Mouse (Mus musculus) urinary bladder, adult 2 months (tissue): Measurements from ENCODE around the gene Rtkn2. TPM values are rescaled to one million over a fixed set of nuclear protein-coding genes. Genes with fewer than 3 reads are reported as not detected.
"Not testable (repeated sequence)": the region's sequence is repeated elsewhere in the genome, so short reads cannot be mapped to it uniquely, and the experiment has no call there.

Experiments
- DNase-seq: peaks from one replicate; pipeline ENCODE4 v3.0.0; 2022; ENCODE audit warnings: low spot score
- polyA plus RNA-seq: library from polyadenylated mRNA; depleted of rRNA; stranded (reverse); fragments of >200 nt; gene quantifications from 2 replicates; pipeline ENCODE4 v1.2.3, GENCODE M21; 2012

Gene Rtkn2
- polyA plus RNA-seq, 1 experiment: 0.26 TPM

GRCm38 (mm10) chr10:68075181-68075580 is 95.8 kb downstream of the Rtkn2 start:
- DNase-seq: no peak

GRCm38 (mm10) chr10:68078708-68079107 is 99.3 kb downstream of the Rtkn2 start:
- DNase-seq: no peak

- no peak for DNase-seq
Observed at GRCm38 (mm10) chr10:68079910-68080670, 100.7 kb downstream of the Rtkn2 start.

- no peak for DNase-seq
Observed at GRCm38 (mm10) chr10:68081712-68082111, 102.3 kb downstream of the Rtkn2 start.

GRCm38 (mm10) chr10:68085574-68085973 is 106.2 kb downstream of the Rtkn2 start:
- DNase-seq: no peak

- no peak for DNase-seq
Observed at GRCm38 (mm10) chr10:68086973-68087372, 107.6 kb downstream of the Rtkn2 start.

DNA sequence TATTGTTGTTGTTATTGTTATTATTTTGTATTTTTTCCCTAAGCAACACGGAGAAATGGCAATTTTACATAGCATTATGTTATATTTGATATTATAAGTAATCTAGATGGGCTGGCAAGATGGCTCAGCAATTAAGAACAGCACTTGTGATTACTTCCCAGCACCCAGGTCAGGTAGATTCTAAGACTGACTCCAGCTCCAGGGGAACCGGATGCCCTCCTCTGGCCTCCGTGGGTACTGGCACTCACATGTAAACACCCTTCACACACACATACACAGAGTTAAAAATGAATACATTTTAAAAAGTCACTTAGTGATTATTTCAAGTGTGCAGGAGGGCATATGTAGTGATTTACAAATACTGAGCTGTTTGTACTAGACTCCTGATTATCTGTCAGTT is 108.4 kb downstream of the Rtkn2 start:
- DNase-seq: no peak

GRCm38 (mm10) chr10:68089435-68090196 is 110.2 kb downstream of the Rtkn2 start:
- DNase-seq: no peak

DNA sequence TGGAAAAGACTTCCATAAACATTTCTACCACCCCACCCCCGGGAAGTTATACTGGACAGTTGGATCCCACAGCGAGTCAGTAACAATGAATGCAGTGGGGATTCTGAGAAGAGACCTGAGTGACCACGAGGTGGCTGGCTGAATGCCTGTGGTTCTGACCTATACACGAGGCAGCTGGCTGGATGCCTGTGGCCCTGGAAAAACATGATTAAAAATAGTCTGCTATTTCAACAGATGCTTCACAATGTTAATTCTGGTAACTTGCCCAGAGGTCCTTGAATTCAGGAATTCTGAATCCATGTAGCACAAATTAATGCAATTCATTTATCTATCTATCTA is 110.8 kb downstream of the Rtkn2 start:
- no peak for DNase-seq

DNA sequence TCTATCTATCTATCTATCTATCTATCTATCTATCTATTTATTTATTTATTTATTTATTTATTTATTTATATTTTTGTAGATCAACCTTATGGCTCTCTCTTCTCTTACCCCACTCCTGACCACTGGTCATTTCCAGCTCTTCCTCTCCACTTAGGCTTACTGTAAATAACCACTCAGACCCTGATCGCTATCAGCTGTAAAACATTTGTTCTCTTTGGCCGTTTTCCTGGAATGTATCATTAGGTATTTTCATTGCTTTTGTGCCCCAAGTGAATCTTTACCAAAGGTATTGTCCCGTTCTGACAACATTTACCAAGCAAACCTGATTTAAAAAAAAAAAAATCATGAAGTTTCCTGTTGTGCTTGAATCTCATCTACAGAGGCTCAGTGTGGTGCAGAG is 111.2 kb downstream of the Rtkn2 start:
- no peak for DNase-seq

GRCm38 (mm10) chr10:68091011-68091410 is 111.6 kb downstream of the Rtkn2 start:
- DNase-seq: no peak

DNA sequence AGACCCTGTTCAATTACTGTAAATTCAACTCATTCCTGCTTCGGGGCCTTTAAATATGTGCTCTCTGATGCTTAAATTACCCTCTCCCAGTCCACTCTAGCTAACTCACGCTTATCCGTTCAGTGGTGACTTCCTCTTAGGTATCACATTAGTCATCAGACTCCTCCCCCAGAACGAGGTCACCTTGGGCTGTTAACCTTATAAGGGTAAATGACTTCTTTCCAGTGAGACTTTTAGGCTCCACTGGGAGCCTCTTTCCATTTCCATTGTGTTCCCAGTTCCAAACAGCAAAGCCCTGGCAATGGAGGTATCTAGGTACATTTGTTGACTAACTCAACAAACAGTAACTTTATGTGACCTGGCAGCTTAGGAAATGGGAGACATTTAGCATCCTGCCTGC is 112.5 kb downstream of the Rtkn2 start:
- no peak for DNase-seq

DNA sequence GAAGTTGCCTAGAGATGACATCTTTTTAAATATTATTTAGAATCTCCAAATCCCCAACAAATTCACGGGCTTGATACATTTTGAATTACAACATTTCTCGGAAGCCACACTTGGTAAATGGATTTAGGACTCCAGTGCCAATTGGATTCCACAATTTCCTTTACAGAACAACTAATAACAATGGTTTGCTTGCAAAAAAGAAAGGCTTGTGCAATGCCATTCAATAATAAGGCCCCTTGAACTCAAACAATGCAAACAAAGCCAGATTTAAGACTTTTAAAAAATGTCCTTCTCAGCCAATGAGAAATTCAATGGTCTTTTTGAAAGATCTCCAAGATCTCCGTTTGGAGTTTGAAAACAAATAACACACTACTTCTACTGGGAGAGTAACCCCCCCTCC is 114.1 kb downstream of the Rtkn2 start:
- DNase-seq: no peak

DNA sequence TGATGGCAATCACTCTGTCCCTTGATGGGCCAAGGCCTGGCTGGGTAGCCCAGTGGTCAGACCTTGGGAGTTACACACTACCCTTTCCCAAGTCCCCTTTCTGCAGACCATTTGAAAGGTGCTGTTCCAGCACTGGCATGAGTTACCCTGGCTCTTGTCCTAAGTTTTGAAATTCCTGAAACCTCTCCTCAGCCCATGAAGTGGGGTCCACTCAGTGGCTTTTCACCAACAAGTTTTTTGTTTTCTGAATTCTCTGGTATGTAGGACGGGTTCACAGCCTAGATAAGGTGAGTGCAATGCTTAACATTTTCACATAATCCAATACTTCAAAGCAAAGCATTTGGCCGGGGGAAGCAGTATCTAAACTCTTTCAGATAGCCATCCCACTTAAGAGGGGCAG is 115.8 kb downstream of the Rtkn2 start:
- no peak for DNase-seq

DNA sequence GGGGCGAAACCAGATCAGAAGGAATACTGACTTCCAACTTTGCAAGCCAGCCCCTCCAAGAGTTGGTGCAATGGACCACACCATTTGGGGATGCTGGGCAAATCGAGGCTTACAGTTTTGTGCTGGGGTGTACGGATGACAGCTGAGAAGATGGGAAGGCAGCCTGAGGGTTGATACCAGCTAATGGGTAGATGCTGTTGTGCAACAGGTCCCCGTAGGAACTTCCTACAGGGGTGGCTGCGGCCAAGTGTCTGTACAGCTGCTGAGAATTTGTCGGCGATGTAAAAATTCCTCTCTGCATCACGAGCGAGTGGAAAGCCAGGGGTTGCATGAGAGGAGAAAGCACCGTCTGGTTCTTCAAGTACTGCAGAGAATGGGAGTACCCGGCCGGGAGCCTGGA is 117.0 kb downstream of the Rtkn2 start:
- no peak for DNase-seq

GRCm38 (mm10) chr10:68097821-68098675 is 118.7 kb downstream of the Rtkn2 start:
- no peak for DNase-seq

- not testable (repeated sequence) for DNase-seq
Observed at GRCm38 (mm10) chr10:68099801-68100200, 120.4 kb downstream of the Rtkn2 start.

DNA sequence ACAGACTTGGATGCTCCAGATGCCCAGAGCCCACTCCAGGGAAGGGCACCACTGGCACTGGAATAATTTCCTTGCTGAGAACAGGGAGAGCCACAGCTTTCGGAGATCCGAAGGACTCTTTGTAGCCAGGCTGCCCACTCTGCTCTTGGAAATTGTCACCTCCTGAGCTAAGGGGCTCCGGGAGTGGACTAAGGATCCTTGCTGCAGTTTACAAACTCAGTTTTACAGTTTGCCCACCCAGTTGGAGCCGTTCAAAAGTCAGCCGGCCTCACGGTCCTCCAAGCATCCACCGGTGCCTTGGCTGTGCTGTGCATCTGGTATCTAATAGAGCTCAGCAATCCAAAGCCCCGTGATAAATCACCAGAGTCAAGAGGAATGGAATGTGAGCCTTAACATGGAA is 121.1 kb downstream of the Rtkn2 start:
- DNase-seq: no peak

DNA sequence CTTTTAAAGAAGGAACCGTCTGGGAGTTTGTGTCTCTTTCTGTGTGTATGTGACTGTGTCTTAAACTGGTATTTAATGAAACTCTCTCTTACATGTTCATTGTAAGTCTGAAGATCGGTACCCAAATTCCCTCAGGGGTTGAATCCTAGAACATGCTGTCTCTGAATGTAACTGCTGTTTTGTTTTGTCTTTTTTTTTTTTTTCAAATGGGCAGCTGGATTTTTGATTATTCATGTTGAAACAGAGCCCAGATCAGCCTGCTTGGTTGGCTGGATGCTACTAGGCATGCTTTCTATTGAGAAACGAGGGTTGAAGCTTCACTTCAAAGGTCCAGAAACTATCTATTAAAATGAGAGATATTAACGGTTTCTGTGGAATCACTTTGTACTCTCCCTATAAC is 121.9 kb downstream of the Rtkn2 start:
- no peak for DNase-seq

DNA sequence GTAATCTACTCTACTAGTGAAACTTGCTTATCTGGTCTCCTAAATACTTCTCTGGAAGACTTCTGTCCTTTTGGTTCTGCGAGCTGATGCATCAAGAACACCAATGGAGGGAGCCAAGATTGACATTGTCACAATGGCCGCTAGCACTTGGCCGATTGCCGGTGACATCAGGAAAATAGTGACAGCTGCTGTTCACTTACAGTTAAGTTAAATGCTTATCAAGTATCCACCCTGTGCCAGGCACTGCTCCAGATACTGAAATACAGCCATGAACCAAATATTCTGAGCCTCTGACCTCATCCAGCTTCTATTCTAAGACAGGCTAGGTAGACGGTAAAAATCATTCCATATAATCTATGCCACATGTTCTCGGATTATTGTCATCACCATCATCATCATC is 123.2 kb downstream of the Rtkn2 start:
- DNase-seq: no peak

DNA sequence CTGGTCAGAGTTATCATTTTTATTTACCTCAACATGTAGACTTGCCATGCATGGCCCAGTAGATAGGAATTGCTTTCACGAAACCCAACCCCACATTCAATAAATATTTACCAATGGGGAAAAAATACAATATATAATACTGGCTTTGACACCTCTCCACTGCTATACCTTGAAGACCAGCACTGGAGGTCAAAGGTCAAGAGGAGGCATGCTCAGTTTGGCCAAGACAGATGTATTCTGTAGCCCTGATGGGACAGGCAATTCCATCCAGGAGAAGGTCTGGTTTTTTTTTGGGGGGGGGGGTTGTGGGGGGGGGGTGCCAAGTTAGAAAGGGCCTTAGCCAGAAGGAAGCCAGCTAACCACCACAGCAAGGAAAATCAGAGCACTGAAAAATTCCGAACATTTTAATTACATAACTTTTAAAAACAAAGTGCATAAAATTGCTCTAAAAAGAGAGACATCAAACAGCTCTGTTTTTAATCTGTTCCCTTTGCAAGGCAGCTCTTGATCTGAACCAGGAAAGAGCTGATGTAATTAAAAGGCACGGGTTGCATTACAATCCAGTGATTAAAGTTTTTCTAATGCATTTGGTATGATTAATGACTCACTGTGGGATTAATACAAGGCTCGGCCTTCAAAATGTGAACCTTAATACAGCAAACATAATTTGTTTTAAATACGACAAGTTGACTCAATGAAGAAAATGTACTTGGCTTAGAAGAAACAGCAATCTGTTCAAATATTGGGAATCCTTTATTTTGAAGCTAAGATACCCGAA is 123.9 kb downstream of the Rtkn2 start:
- DNase-seq: no peak

DNA sequence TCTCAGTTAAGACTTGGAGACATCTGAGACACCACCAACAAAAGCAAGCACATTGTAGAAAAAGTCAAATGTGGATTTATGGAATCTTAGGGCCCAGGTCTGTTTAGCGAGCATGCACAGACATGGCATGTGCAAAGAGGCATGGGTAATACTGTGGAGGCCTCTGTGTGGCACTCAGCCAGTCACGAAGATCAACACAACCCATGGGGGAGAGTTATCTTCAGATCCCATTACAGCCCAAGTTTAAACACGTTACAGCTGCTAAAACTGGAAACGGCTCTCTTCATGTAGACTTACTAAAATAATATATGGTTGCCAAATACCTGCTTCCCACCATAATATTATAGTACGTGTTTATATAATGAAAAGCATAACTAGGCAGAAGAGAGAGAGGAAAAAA is 124.6 kb downstream of the Rtkn2 start:
- no peak for DNase-seq
